In the genomic region with DNA sequence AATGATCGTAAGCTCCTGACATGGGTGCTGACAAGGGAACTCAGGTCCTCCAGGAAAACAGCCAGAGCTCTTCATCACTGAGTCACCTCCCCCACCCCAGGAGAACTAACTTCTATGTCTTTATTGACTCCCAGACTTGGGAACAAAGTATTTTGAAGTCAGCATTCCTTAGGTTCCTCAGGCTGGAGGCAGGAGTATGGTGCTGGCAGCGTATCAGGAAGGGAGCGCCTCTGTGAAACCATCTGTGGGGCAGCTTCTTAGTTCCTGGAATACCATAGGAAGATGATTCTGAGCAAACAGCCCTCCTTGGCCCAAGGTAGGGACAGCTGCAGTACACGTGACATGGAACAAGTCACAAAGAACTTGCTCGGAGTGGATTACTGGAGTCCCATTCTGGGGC, we compare ENCODE assay signal across 18 mouse cellular contexts.
DNase-seq lines count a peak whose midpoint lies in the region; ATAC-seq and TF ChIP-seq lines count a peak whose summit lies in the region.
"Had no signal": no experiment of that assay in that cellular context is flagged by ENCODE, and none has a peak within 500 bp of the region (broad histone marks: within the 10 kb centered on the region; RNA-seq: fewer than 3 reads in every experiment).

No protein-coding gene starts in this region.

- H3K27me3 ChIP-seq in embryonic facial prominence, embryonic 14.5 days (replicated peaks; ENCODE audit: control insufficient read depth, insufficient read depth, low read length): no peaks in the 10 kb centered on the region
- H3K27me3 ChIP-seq in embryonic facial prominence, embryonic 10.5 days (replicated peaks; ENCODE audit: low read depth, poor library complexity, severe bottlenecking): no peaks in the 10 kb centered on the region
- no peaks in the 10 kb centered on the region for H3K27me3 ChIP-seq in kidney, embryonic 14.5 days (ENCODE audit: control insufficient read depth, insufficient read depth, low read length)
- H3K27me3 ChIP-seq: heart, embryonic 13.5 days; hindbrain, embryonic 15.5 days; neural tube, embryonic 13.5 days had no signal

- ATAC-seq in embryonic facial prominence, embryonic 14.5 days (ENCODE audit: low read depth): 0 out of 2 replicates have a peak, but pooled peaks have one; percentile 15
- no peak for ATAC-seq in kidney, embryonic 14.5 days (ENCODE audit: low FRiP score, low TSS enrichment)
- ATAC-seq: midbrain, embryonic 16.5 days had no signal

- WGBS in embryonic facial prominence, embryonic 14.5 days: 62% methylated on average over 5 of the region's 5 CpGs
- 86% methylated on average over 5 of the region's 5 CpGs for WGBS in embryonic facial prominence, embryonic 10.5 days
- WGBS in kidney, embryonic 14.5 days: 87% methylated on average over 5 of the region's 5 CpGs

- peak; percentile 53 for DNase-seq in embryonic facial prominence, embryonic 14.5 days (ENCODE audit: low spot score)
- DNase-seq in embryonic facial prominence, embryonic 10.5 days (ENCODE audit: low spot score): no peak
- peak; percentile 30 for DNase-seq in kidney, adult 11 months
- DNase-seq in kidney, postnatal 10 days: peak; percentile 40
- peak; percentile 17 for DNase-seq in lung, postnatal 25 days (ENCODE audit: low spot score)
- no peak for DNase-seq in left cerebral cortex, adult 2 months (ENCODE audit: extremely low spot score in 1 of 2, low spot score in 2 of 2)
- no peak for DNase-seq in adrenal gland, adult 8-10 months
- DNase-seq: adrenal gland, postnatal 10 days; cerebellum, adult 8-10 months; embryo, embryonic 11 days; retina, postnatal 1 day had no signal

- H3K4me1 ChIP-seq in embryonic facial prominence, embryonic 14.5 days (ENCODE audit: control insufficient read depth, insufficient read depth, low read length): no peaks in the 10 kb centered on the region
- no peaks in the 10 kb centered on the region for H3K4me1 ChIP-seq in embryonic facial prominence, embryonic 10.5 days
- H3K4me1 ChIP-seq in kidney, embryonic 14.5 days (ENCODE audit: control insufficient read depth, insufficient read depth, low read length): no peaks in the 10 kb centered on the region
- H3K4me1 ChIP-seq: hindbrain, embryonic 15.5 days had no signal

- H3K4me3 ChIP-seq in embryonic facial prominence, embryonic 14.5 days (ENCODE audit: low read depth, low read length): no peak overlapping the region
- H3K4me3 ChIP-seq in embryonic facial prominence, embryonic 10.5 days: no peak overlapping the region
- H3K4me3 ChIP-seq in kidney, embryonic 14.5 days (ENCODE audit: low read length): no peak overlapping the region
- H3K4me3 ChIP-seq in left cerebral cortex, adult 2 months: no peak overlapping the region
- H3K4me3 ChIP-seq: erythroblast, embryonic 14.5 days; heart, embryonic 13.5 days; hindbrain, embryonic 15.5 days; neural tube, embryonic 13.5 days had no signal

- H3K9me3 ChIP-seq in embryonic facial prominence, embryonic 14.5 days (ENCODE audit: control insufficient read depth, low read length): no peaks in the 10 kb centered on the region
- H3K9me3 ChIP-seq in embryonic facial prominence, embryonic 10.5 days: no peaks in the 10 kb centered on the region
- H3K9me3 ChIP-seq in kidney, embryonic 14.5 days (ENCODE audit: control insufficient read depth, low read length): no peaks in the 10 kb centered on the region
- H3K9me3 ChIP-seq: heart, embryonic 13.5 days; hindbrain, embryonic 15.5 days; neural tube, embryonic 13.5 days had no signal

- no peak overlapping the region for H3K4me2 ChIP-seq in embryonic facial prominence, embryonic 14.5 days (ENCODE audit: low read depth, low read length)
- H3K4me2 ChIP-seq in kidney, embryonic 14.5 days (replicated peaks; ENCODE audit: low read depth, low read length): no peak overlapping the region
- H3K4me2 ChIP-seq: heart, embryonic 13.5 days; hindbrain, embryonic 15.5 days; neural tube, embryonic 13.5 days had no signal

- TF ChIP-seq CTCF in left cerebral cortex, adult 2 months (IDR thresholded peaks at IDR 0.05): no peak

- H3K27ac ChIP-seq in embryonic facial prominence, embryonic 14.5 days (replicated peaks; ENCODE audit: low read depth, low read length): no peak overlapping the region
- H3K27ac ChIP-seq in embryonic facial prominence, embryonic 10.5 days (replicated peaks): no peak overlapping the region
- H3K27ac ChIP-seq in kidney, embryonic 14.5 days (ENCODE audit: low read depth, low read length): no peak overlapping the region
- H3K27ac ChIP-seq in left cerebral cortex, adult 2 months: no peak overlapping the region
- H3K27ac ChIP-seq: heart, embryonic 13.5 days; hindbrain, embryonic 15.5 days; macrophage; neural tube, embryonic 13.5 days had no signal

- intact Hi-C loops in left cerebral cortex, adult 2 months (cut with DNase I): no loop called here

- H3K9ac ChIP-seq in embryonic facial prominence, embryonic 14.5 days (ENCODE audit: low read depth, low read length): no peak overlapping the region
- no peak overlapping the region for H3K9ac ChIP-seq in kidney, embryonic 14.5 days (ENCODE audit: low read depth, low read length)
- H3K9ac ChIP-seq: heart, embryonic 13.5 days; hindbrain, embryonic 15.5 days; neural tube, embryonic 13.5 days had no signal

- H3K36me3 ChIP-seq in embryonic facial prominence, embryonic 14.5 days (ENCODE audit: control insufficient read depth, insufficient read depth, low read length): no peaks in the 10 kb centered on the region
- H3K36me3 ChIP-seq in embryonic facial prominence, embryonic 10.5 days (replicated peaks): no peaks in the 10 kb centered on the region
- no peaks in the 10 kb centered on the region for H3K36me3 ChIP-seq in kidney, embryonic 14.5 days (ENCODE audit: control insufficient read depth, insufficient read depth, low read length)
- H3K36me3 ChIP-seq: heart, embryonic 13.5 days; hindbrain, embryonic 15.5 days; neural tube, embryonic 13.5 days had no signal

Comparison
In these comparisons a context has a peak if more than half of its experiments do, and no peak if none do; other contexts are left out.
1. DNase-seq: peak in embryonic facial prominence, embryonic 14.5 days (single experiment), kidney, adult 11 months (single experiment), kidney, postnatal 10 days (single experiment) and lung, postnatal 25 days (single experiment); none in embryonic facial prominence, embryonic 10.5 days (single experiment), left cerebral cortex, adult 2 months (0 of 2) and adrenal gland, adult 8-10 months (single experiment).